Mouse (Mus musculus) forebrain, embryonic 15.5 days (tissue): ENCODE data around the gene Mmp11. TPM values are rescaled to one million over a fixed set of nuclear protein-coding genes. Genes with fewer than 3 reads are reported as not detected.
A peak's percentile ranks its signal among the peaks of the same experiment; 100 is the strongest.

Experiments
- ATAC-seq: fragments of 200-750 bp; cut with Nextera tagmentation; replicated peaks from 2 replicates; pipeline ENCODE4 v1.8.0; 2017; ENCODE audit warnings: mild to moderate bottlenecking, moderate TSS enrichment, moderate library complexity
- H3K27ac ChIP-seq: fragments of 300-500 bp; sonication (generic); replicated peaks from 2 replicates; pipeline ENCODE4 v1.5.1; 2015; ENCODE audit warnings: mild to moderate bottlenecking, inconsistent platforms
- H3K27me3 ChIP-seq: fragments of 300-500 bp; sonication (generic); 2 replicates; pipeline ENCODE4 v1.6.1; 2015; ENCODE audit warnings: inconsistent platforms
- H3K36me3 ChIP-seq: fragments of 300-500 bp; sonication (generic); 2 replicates; pipeline ENCODE4 v1.6.1; 2015; ENCODE audit warnings: mild to moderate bottlenecking, inconsistent platforms
- H3K4me1 ChIP-seq: fragments of 300-500 bp; sonication (generic); 2 replicates; pipeline ENCODE4 v1.6.1; 2015; ENCODE audit warnings: inconsistent platforms
- H3K4me2 ChIP-seq: fragments of 300-500 bp; sonication (generic); replicated peaks from 2 replicates; pipeline ENCODE4 v1.6.1; 2015; ENCODE audit warnings: mild to moderate bottlenecking, inconsistent platforms
- H3K4me3 ChIP-seq: fragments of 300-500 bp; sonication (generic); 2 replicates; pipeline ENCODE4 v1.5.1; 2015; ENCODE audit warnings: mild to moderate bottlenecking, inconsistent platforms
- H3K9ac ChIP-seq: fragments of 300-500 bp; sonication (generic); replicated peaks from 2 replicates; pipeline ENCODE4 v1.6.1; 2015; ENCODE audit warnings: mild to moderate bottlenecking, inconsistent platforms
- H3K9me3 ChIP-seq: fragments of 300-500 bp; sonication (generic); 2 replicates; pipeline ENCODE4 v1.6.1; 2016; ENCODE audit warnings: inconsistent platforms
- WGBS: fragments of 180-500 bp; shearing (Covaris S2); methylation state at CpG from one replicate; pipeline ENCODE4 v1.1.7; 2015; ENCODE audit warnings: mixed read lengths; 5-methylcytosine and 5-hydroxymethylcytosine counted together
- polyA plus RNA-seq: library from polyadenylated mRNA; unstranded; fragments of >200 nt; fragmentation: Nextera tagmentation; extraction: Ambion mirVana; gene quantifications from 2 replicates; pipeline ENCODE4 v1.2.1, GENCODE M21; 2015

The Mmp11 gene
- polyA plus RNA-seq, 1 experiment from 2014 or later: 19.8 TPM

- H3K27ac ChIP-seq: no peak overlapping the region
- peaks cover 11% of the 10 kb centered on the region for H3K4me1 ChIP-seq
- no peak overlapping the region for H3K9ac ChIP-seq
- no peaks in the 10 kb centered on the region for H3K9me3 ChIP-seq
- no peak for ATAC-seq
- no peak overlapping the region for H3K4me2 ChIP-seq
- no peaks in the 10 kb centered on the region for H3K27me3 ChIP-seq
- 80% methylated on average over 6 of the region's 6 CpGs for WGBS
- peaks cover 60% of the 10 kb centered on the region for H3K36me3 ChIP-seq
- H3K4me3 ChIP-seq: no peak overlapping the region
These were observed 23.2 kb downstream of the Mmp11 start for GRCm38 (mm10) chr10:75913013-75913589.

- no peaks in the 10 kb centered on the region for H3K27me3 ChIP-seq
- no peaks in the 10 kb centered on the region for H3K9me3 ChIP-seq
- 93% methylated on average over 2 of the region's 2 CpGs for WGBS
- no peak for ATAC-seq
- no peak overlapping the region for H3K27ac ChIP-seq
- H3K9ac ChIP-seq: no peak overlapping the region
- H3K4me3 ChIP-seq: no peak overlapping the region
- no peaks in the 10 kb centered on the region for H3K4me1 ChIP-seq
- H3K36me3 ChIP-seq: peaks cover 76% of the 10 kb centered on the region
- H3K4me2 ChIP-seq: no peak overlapping the region
These were observed 25.6 kb downstream of the Mmp11 start for GRCm38 (mm10) chr10:75910698-75911097.

GRCm38 (mm10) chr10:75906882-75907281 lies 29.4 kb downstream of the Mmp11 start:
- ATAC-seq: no peak
- Histone ChIP-seq H3K4me2 (no peak overlapping the region), H3K27ac (no peak overlapping the region), H3K27me3 (no peaks in the 10 kb centered on the region), H3K9ac (no peak overlapping the region), H3K4me1 (no peaks in the 10 kb centered on the region), H3K36me3 (peaks cover 91% of the 10 kb centered on the region), H3K9me3 (no peaks in the 10 kb centered on the region), H3K4me3 (no peak overlapping the region)
- 96% methylated on average over 4 of the region's 4 CpGs for WGBS

DNA sequence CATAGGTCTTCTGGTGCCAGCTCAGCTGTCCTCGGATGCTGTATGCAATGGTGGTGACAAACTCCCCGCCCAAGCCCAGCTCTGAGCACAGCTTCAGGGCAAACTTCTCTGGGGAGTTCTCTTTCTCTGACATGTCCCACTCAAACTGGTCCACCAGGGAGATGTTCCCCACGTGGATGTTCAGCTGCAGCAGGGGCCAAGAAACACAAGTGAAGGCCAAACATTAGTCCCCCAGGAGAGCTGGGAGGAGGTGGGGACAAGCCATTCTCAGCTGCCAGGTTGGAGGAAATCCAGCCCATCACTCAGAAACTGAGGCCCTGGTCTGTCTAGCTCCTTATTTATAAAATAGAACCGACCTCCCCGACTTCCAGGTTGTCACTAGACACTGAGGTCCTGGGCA lies 31.9 kb downstream of the Mmp11 start:
- WGBS: 89% methylated on average over 5 of the region's 5 CpGs
- no peak overlapping the region for H3K27ac ChIP-seq
- no peak overlapping the region for H3K9ac ChIP-seq
- no peaks in the 10 kb centered on the region for H3K9me3 ChIP-seq
- H3K36me3 ChIP-seq: peaks cover 94% of the 10 kb centered on the region
- no peaks in the 10 kb centered on the region for H3K4me1 ChIP-seq
- ATAC-seq: no peak
- H3K4me2 ChIP-seq: no peak overlapping the region
- no peaks in the 10 kb centered on the region for H3K27me3 ChIP-seq
- H3K4me3 ChIP-seq: no peak overlapping the region

GRCm38 (mm10) chr10:75898846-75899245 lies 37.5 kb downstream of the Mmp11 start:
- Histone ChIP-seq H3K27ac (no peak overlapping the region), H3K9ac (no peak overlapping the region)
- 86% methylated on average over 3 of the region's 3 CpGs for WGBS

DNA sequence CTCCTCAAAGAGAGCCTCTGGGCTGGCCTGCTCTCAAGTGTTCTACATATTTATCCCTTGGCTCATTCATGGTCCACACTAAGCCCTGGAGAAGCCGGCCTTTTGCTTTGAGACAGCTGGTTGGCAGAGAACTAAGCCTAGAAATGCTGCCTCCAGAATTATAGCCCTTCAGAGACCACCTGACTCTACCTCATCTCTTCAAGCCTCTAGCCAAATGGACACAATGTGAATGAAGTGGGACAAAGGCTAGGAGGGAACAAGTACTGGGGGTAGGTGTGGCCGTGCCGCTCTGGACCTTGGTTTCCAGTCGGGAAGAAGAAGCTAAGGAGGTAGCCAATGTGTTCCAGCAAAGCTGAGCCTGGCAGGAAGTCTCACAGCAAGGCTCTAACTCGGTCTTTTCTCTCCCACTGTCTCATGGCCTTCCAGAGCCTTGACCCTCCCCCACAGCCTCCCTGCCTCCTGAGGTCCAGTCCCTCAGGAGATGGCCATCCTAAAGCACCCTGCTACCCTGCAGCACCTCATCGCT lies 38.2 kb downstream of the Mmp11 start:
- no peak for ATAC-seq
- WGBS: 84% methylated on average over 6 of the region's 6 CpGs
- Histone ChIP-seq H3K9me3 (no peaks in the 10 kb centered on the region), H3K27ac (no peak overlapping the region), H3K36me3 (peaks cover 72% of the 10 kb centered on the region), H3K27me3 (no peaks in the 10 kb centered on the region), H3K4me1 (peaks cover 6% of the 10 kb centered on the region), H3K4me2 (no peak overlapping the region), H3K9ac (no peak overlapping the region), H3K4me3 (no peak overlapping the region)

More at GRCm38 (mm10) chr10:75898846-75899245, 37.5 kb downstream of the Mmp11 start:
- Histone ChIP-seq H3K9me3 (no peaks in the 10 kb centered on the region), H3K36me3 (peaks cover 79% of the 10 kb centered on the region), H3K4me3 (no peak overlapping the region), H3K4me2 (no peak overlapping the region), H3K27me3 (no peaks in the 10 kb centered on the region), H3K4me1 (no peaks in the 10 kb centered on the region)
- ATAC-seq: no peak

DNA sequence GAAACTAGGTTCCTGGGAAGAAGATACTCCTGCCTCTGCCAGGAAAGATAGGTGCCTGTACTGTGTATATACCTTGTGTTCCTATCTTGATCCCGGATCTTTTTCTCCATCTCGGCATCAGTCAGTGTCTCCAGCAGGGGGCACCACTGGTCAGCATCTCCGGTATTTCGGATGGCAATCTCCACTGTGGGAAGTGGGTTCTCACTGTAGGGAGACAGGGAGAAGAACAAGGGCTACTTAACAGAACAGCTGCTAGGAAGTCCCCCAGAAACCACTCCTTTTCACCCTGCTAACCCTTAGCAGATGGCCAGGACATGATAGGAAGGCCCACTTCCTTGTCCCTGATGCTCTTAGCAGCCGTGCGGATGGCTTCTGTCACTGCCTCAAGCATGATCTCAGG lies 38.9 kb downstream of the Mmp11 start:
- Histone ChIP-seq H3K27me3 (no peaks in the 10 kb centered on the region), H3K4me2 (no peak overlapping the region), H3K9me3 (no peaks in the 10 kb centered on the region), H3K36me3 (peaks cover 65% of the 10 kb centered on the region), H3K27ac (no peak overlapping the region), H3K9ac (no peak overlapping the region), H3K4me3 (no peak overlapping the region), H3K4me1 (peaks cover 8% of the 10 kb centered on the region)
- 31% methylated on average over 6 of the region's 6 CpGs for WGBS
- no peak for ATAC-seq

DNA sequence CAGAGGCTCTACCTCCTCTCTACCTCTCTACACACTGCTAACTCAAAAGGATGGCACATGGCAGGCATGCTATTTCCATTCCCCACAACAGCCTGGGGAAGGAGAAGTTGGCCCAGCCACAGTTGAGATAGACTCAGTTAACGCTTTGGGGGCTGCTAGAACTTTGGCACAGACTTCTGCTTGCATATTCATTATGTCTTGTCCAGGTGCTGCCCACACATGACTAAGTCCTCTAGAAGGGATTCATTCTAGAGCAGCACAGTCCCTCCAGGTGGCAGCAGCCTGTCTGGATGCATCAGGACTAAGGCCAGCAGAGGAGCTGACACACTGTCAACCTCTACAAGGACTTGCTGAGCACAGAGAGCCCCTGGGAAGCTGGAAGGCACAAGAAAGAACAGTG lies 40.1 kb downstream of the Mmp11 start:
- Histone ChIP-seq H3K9ac (no peak overlapping the region), H3K4me1 (peaks cover 8% of the 10 kb centered on the region), H3K9me3 (no peaks in the 10 kb centered on the region), H3K36me3 (peaks cover 53% of the 10 kb centered on the region), H3K27ac (no peak overlapping the region), H3K4me3 (no peak overlapping the region), H3K4me2 (no peak overlapping the region), H3K27me3 (no peaks in the 10 kb centered on the region)
- ATAC-seq: no peak
- 63% methylated on average over 1 of the region's 1 CpGs for WGBS

DNA sequence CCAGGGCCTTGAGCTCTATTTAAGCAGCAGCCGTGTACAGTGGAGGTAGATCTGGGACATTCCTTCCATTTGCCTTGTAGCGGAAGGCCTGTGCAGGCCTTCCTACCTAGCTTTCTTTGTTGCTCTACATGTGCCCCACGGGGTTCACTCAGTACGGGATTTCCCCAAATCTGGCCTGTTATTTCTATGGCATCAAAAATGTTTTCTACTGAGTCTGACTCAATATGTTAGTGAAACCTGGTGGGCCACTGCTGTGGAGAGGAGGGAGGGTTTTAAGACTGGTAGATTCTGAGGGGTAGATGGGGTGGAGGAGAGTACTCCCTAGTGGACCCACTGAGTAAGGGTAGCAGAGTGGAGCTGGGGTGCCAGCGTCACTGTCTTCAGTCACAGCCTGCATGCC lies 40.6 kb downstream of the Mmp11 start:
- 89% methylated on average over 5 of the region's 5 CpGs for WGBS
- H3K9me3 ChIP-seq: no peaks in the 10 kb centered on the region
- no peak overlapping the region for H3K9ac ChIP-seq
- H3K27me3 ChIP-seq: no peaks in the 10 kb centered on the region
- H3K4me1 ChIP-seq: peaks cover 8% of the 10 kb centered on the region
- no peak overlapping the region for H3K4me3 ChIP-seq
- ATAC-seq: no peak
- no peak overlapping the region for H3K4me2 ChIP-seq
- H3K36me3 ChIP-seq: peaks cover 48% of the 10 kb centered on the region
- H3K27ac ChIP-seq: no peak overlapping the region

GRCm38 (mm10) chr10:75894601-75895000 lies 41.7 kb downstream of the Mmp11 start:
- H3K4me2 ChIP-seq: no peak overlapping the region
- no peaks in the 10 kb centered on the region for H3K27me3 ChIP-seq
- H3K9me3 ChIP-seq: no peaks in the 10 kb centered on the region
- no peak overlapping the region for H3K9ac ChIP-seq
- H3K4me3 ChIP-seq: no peak overlapping the region
- H3K36me3 ChIP-seq: peaks cover 37% of the 10 kb centered on the region
- H3K27ac ChIP-seq: no peak overlapping the region
- no peak for ATAC-seq
- 77% methylated on average over 6 of the region's 6 CpGs for WGBS
- H3K4me1 ChIP-seq: peaks cover 8% of the 10 kb centered on the region

GRCm38 (mm10) chr10:75893089-75893750 lies 43.1 kb downstream of the Mmp11 start, which contains the start of gene Derl3:
Gene Derl3 (plus strand): TSS chr10:75893413.
- peaks cover 25% of the 10 kb centered on the region for H3K36me3 ChIP-seq
- no peaks in the 10 kb centered on the region for H3K27me3 ChIP-seq
- under 1% methylated on average over 51 of the region's 51 CpGs for WGBS
- H3K9me3 ChIP-seq: no peaks in the 10 kb centered on the region
- peak within 1 kb of the TSS; percentile 90 for H3K4me2 ChIP-seq
- peak within 1 kb of the TSS; percentile 44 for H3K4me3 ChIP-seq
- peaks cover 8% of the 10 kb centered on the region for H3K4me1 ChIP-seq
- H3K27ac ChIP-seq: peak within 1 kb of the TSS; percentile 60
- ATAC-seq: peak; percentile 99
- H3K9ac ChIP-seq: peak within 1 kb of the TSS; percentile 44

DNA sequence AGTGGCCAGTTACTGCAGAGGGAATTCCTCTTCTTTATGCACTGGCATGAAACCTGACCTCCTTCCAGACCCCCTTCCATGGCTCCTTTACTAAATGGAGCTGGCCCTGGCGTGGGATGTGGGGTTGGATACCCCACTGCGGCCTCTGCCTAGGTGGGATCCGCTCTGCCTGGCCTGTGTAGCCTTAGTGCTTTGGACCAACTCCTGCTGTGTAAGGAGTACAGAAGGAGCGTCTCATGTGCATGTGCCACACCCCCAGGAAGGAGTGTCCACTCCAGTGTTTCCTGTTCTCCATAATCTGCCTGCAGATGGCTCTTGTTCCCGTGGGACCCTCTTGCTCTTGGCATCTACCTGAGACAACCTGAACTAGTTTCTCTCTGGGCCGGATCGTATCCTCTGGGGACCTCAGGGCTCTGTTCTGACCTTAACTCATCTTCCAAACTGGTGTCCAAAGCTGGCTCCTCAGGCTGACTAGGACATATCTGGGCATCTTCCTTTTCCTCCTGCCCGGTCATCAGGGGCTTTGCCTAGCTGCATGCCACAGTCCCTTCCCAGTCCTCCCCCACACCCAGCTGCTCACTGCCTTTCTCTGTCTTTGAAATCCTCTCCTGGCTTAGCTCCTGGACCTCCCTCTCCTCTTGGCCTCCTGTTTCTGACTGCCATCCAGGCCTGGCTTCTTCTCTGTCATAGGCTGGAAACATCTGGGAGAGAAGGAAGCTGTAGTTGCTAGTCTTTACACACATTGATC lies 46.7 kb downstream of the Mmp11 start:
- Histone ChIP-seq H3K4me1 (peaks cover 8% of the 10 kb centered on the region), H3K9me3 (no peaks in the 10 kb centered on the region), H3K4me2 (no peak overlapping the region), H3K9ac (no peak overlapping the region), H3K27ac (no peak overlapping the region), H3K36me3 (no peaks in the 10 kb centered on the region; the same call in 1 of the 2 replicates), H3K4me3 (no peak overlapping the region), H3K27me3 (no peaks in the 10 kb centered on the region)
- whole genome bisulfite sequencing: 55% methylated on average over 8 of the region's 8 CpGs
- no peak for ATAC-seq
